Mouse (Mus musculus): ENCODE data around the gene St6galnac3. TPM values are rescaled to one million over a fixed set of nuclear protein-coding genes. Genes with fewer than 3 reads are reported as not detected.

St6galnac3 gene
- total and polyA plus RNA-seq, 2 experiments from 2014 or later, result 6.9 to 16.6 TPM

DNA sequence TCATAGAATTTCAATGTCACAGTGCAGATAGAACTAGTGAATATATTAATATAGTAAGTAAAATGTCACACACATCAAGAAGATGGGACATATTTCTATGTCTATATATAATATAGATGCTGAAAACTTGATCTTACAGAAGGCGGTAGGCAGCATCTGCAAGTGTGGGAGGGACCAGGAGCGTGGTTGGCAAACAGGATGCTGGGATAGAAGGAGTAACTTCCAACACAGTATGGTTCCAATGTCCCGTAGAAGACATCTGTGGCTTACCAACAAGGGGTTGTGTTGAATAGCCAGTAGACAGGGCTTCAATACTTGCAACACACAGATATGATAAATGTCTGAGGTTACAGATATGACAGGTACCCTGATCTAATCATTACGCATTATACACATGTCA is 435.0 kb downstream of the St6galnac3 start:
- H3K9me3 ChIP-seq (ENCODE audit: low read length), result no peaks in the 10 kb centered on the region
- no peak overlapping the region for H3K4me3 ChIP-seq (ENCODE audit: low read depth, low read length)
- 87% methylated on average over 4 of the region's 4 CpGs for WGBS
- no peak for TF ChIP-seq CTCF (IDR thresholded peaks at IDR 0.05; ENCODE audit: low read depth)
- H3K9ac ChIP-seq, result no peak overlapping the region
- no peak overlapping the region for H3K4me2 ChIP-seq (ENCODE audit: low read depth)
- no peaks in the 10 kb centered on the region for H3K4me1 ChIP-seq (ENCODE audit: insufficient read depth)
- H3K27ac ChIP-seq (ENCODE audit: low read depth, low read length), result no peak overlapping the region
- H3K36me3 ChIP-seq (ENCODE audit: insufficient read depth), result no peaks in the 10 kb centered on the region
- ATAC-seq (no peak), DNase-seq (no peak)
- H3K27me3 ChIP-seq (ENCODE audit: insufficient read depth, low read length), result no peaks in the 10 kb centered on the region

DNA sequence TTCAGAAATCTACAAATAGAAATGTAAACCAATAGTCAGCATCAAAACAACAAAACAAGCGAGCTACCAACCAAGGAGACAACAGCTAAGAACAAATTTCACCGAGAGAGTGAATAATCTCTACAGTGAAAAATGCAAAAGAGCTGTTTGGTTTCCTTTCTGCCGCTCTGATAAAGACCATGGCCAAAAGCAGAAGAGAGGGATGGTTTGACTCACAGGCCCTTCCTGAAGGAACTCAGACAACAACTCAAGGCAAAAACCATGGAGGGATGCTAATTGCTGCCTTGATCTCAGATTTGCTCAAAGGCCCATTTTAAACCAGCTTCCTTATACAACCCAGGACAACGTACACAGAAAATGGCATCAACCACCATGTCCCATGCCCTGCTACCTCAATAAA is 437.4 kb downstream of the St6galnac3 start:
- 89% methylated on average over 4 of the region's 4 CpGs for WGBS
- H3K4me3 ChIP-seq (ENCODE audit: low read depth, low read length), result no peak overlapping the region
- H3K4me2 ChIP-seq (ENCODE audit: low read depth), result no peak overlapping the region
- H3K9me3 ChIP-seq (ENCODE audit: low read length), result no peaks in the 10 kb centered on the region
- H3K4me1 ChIP-seq (ENCODE audit: insufficient read depth), result no peaks in the 10 kb centered on the region
- H3K27me3 ChIP-seq (ENCODE audit: insufficient read depth, low read length), result no peaks in the 10 kb centered on the region
- TF ChIP-seq CTCF (IDR thresholded peaks at IDR 0.05; ENCODE audit: low read depth), result no peak
- H3K36me3 ChIP-seq (ENCODE audit: insufficient read depth), result no peaks in the 10 kb centered on the region
- ATAC-seq, result no peak
- DNase-seq, result no peak
- no peak overlapping the region for H3K27ac ChIP-seq (ENCODE audit: low read depth, low read length)
- no peak overlapping the region for H3K9ac ChIP-seq

DNA sequence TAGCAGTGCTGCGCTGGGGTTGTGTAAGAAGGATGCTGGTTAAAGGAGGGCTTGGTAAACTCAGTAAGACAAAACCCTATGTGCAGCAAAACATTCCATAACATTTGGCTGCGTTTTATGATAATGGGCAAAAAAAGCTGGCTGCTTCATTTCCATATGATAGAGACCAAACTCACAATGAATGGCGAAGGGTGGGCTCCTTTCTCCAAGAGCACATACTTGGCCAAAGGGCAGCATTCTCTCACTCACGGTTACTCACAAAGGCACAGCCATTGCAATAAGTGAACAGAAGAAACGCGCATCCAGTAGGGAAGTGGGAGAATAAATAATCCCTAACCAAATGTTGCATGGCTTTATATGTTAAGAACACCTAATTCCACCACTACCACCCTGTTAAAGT is 437.9 kb downstream of the St6galnac3 start:
- 65% methylated on average over 6 of the region's 6 CpGs for WGBS
- Histone ChIP-seq H3K9ac (no peak overlapping the region), H3K27me3 (ENCODE audit: insufficient read depth, low read length) (no peaks in the 10 kb centered on the region), H3K27ac (ENCODE audit: low read depth, low read length) (no peak overlapping the region), H3K36me3 (ENCODE audit: insufficient read depth) (no peaks in the 10 kb centered on the region), H3K4me1 (ENCODE audit: insufficient read depth) (no peaks in the 10 kb centered on the region), H3K9me3 (ENCODE audit: low read length) (no peaks in the 10 kb centered on the region), H3K4me3 (ENCODE audit: low read depth, low read length) (no peak overlapping the region), H3K4me2 (ENCODE audit: low read depth) (no peak overlapping the region)
- no peak for TF ChIP-seq CTCF (IDR thresholded peaks at IDR 0.05; ENCODE audit: low read depth)
- DNase-seq (no peak), ATAC-seq (no peak)

DNA sequence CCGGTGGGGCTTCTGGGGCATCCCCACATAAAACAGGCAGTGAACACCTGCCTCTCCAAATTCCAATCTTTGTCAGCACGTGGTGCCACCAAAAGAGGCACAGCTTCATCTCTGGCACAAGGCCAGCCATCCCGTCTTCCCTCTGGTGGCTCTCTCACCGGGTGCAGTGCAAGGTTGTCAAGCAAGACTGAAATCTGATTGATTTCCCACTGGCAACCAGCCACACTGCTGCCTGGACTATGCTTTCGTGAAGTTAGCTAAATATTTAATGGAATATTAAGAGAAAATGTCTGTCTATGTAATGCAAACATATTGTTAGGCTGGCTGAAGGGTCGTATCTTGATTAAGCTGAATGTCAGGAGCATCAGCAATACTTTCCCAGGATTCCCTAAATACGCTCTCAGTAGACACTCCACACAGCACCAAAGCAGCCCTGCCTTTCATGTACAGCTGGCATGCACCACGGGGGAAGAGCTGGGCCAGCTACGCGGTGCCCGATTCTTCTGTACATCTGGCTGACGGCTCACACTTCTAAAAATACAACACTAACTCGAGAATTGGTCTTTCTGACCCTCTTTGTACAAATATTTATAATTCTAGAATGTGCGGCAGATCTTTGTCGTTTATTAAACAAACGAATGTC is 442.7 kb downstream of the St6galnac3 start:
- Histone ChIP-seq H3K27me3 (ENCODE audit: insufficient read depth, low read length) (no peaks in the 10 kb centered on the region), H3K4me3 (ENCODE audit: low read depth, low read length) (no peak overlapping the region), H3K4me1 (ENCODE audit: insufficient read depth) (peaks cover 5% of the 10 kb centered on the region), H3K9me3 (ENCODE audit: low read length) (no peaks in the 10 kb centered on the region), H3K27ac (ENCODE audit: low read depth, low read length) (no peak overlapping the region), H3K9ac (no peak overlapping the region), H3K4me2 (ENCODE audit: low read depth) (no peak overlapping the region), H3K36me3 (ENCODE audit: insufficient read depth) (no peaks in the 10 kb centered on the region)
- ATAC-seq (peak; percentile 53), DNase-seq (peak; percentile 52)
- TF ChIP-seq CTCF (IDR thresholded peaks at IDR 0.05; ENCODE audit: low read depth), result 0 out of 2 replicates have a peak, but pooled peaks have one; percentile 11
- 35% methylated on average over 16 of the region's 16 CpGs for WGBS

DNA sequence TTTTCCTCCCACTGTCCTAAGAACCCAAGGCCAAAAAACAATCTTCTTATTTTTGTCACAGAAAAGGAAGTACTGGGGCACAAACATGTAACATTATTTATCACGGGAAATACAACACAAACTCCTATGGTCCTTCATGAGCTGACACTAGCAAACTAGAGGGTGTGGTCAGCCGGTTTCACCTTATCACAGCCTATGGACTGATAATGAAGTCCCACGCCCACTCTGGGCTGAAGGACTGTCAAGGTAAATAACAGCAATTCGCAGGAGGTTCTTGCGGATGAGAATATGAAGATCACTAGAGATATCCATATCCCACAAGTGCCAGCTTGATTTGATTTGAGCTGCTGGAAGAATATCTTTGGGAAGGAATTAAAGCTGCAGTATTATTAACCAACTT is 446.7 kb downstream of the St6galnac3 start:
- Histone ChIP-seq H3K4me1 (ENCODE audit: insufficient read depth) (peaks cover 15% of the 10 kb centered on the region), H3K9ac (no peak overlapping the region), H3K9me3 (ENCODE audit: low read length) (no peaks in the 10 kb centered on the region), H3K4me2 (ENCODE audit: low read depth) (no peak overlapping the region), H3K36me3 (ENCODE audit: insufficient read depth) (no peaks in the 10 kb centered on the region), H3K27ac (ENCODE audit: low read depth, low read length) (0 out of 2 replicates have a peak overlapping the region, but pooled peaks have one; percentile 15), H3K4me3 (ENCODE audit: low read depth, low read length) (no peak overlapping the region), H3K27me3 (ENCODE audit: insufficient read depth, low read length) (no peaks in the 10 kb centered on the region)
- TF ChIP-seq CTCF (IDR thresholded peaks at IDR 0.05; ENCODE audit: low read depth), result no peak
- ATAC-seq (no peak), DNase-seq (no peak)
- 79% methylated on average over 5 of the region's 5 CpGs for WGBS

DNA sequence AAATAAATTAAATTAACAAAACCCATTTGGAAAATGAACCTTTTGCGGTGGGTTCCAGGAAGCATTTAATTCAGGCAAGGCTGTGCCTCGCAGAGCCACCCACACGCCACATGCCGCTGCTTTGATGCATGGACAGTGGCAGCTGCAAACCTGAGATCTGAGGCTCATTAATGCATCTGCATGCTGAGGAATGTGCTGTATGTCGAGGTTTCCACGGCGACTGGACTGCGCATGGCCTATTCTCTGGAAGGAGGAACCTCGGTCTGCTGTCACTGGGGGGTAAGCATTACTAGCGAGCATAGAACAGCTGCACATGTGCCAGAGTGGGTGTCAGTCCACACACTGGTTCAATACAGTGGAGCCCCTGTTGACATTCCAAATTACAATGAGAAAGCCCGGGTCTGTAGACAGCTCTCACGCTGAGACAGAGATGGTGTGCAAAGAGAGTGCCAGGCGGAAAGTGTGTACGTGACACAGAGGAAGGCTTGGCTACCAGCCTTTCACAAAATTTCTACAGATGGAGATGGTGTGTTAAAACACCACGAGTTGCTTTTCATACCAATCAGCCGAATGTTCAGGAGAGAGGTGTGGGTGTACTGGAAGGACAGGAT is 447.5 kb downstream of the St6galnac3 start:
- H3K9ac ChIP-seq, result 0 out of 2 replicates have a peak overlapping the region, but pooled peaks have one; percentile 29
- TF ChIP-seq CTCF (IDR thresholded peaks at IDR 0.05; ENCODE audit: low read depth), result no peak
- H3K4me2 ChIP-seq (ENCODE audit: low read depth), result peak overlapping the region; percentile 18
- H3K27ac ChIP-seq (ENCODE audit: low read depth, low read length), result peak overlapping the region; percentile 15; the same call in 1 of the 2 replicates
- peaks cover 15% of the 10 kb centered on the region for H3K4me1 ChIP-seq (ENCODE audit: insufficient read depth)
- WGBS, result 5% methylated on average over 16 of the region's 16 CpGs
- H3K4me3 ChIP-seq (ENCODE audit: low read depth, low read length), result no peak overlapping the region
- no peaks in the 10 kb centered on the region for H3K27me3 ChIP-seq (ENCODE audit: insufficient read depth, low read length)
- no peaks in the 10 kb centered on the region for H3K36me3 ChIP-seq (ENCODE audit: insufficient read depth)
- H3K9me3 ChIP-seq (ENCODE audit: low read length), result no peaks in the 10 kb centered on the region
- ATAC-seq (peak; percentile 78), DNase-seq (peak; percentile 56)

DNA sequence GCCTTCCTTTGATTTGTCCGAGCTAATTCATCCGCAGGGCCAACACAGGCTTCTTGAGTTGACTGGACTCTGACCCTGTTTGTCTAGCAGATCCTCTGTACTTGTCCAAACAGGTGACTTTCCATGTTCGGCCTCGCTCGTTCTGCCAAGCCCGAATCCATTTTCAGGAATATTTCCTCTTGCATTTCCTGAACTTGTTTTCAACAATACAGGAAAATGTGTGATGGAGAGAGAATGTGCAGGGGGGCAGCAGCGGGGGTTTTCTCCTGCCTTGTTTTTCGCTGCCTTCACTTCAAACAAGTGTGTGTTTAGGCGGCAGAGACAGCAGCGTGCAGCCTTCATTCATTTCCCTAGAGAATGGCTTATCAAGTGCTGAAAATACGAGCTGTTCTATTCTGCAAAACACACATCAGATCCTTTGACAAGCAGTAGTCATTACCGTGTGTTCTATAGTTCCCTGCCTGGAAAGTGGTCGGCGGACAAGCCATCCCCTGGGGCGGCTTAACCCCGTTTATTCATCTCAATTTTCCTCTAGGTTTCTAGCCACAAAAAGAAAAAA is 448.1 kb downstream of the St6galnac3 start:
- H3K36me3 ChIP-seq (ENCODE audit: insufficient read depth), result no peaks in the 10 kb centered on the region
- WGBS, result 14% methylated on average over 16 of the region's 16 CpGs
- ATAC-seq, result peak; percentile 46; the same call in 1 of the 2 replicates
- TF ChIP-seq CTCF (IDR thresholded peaks at IDR 0.05; ENCODE audit: low read depth), result no peak
- H3K4me2 ChIP-seq (ENCODE audit: low read depth), result peak overlapping the region; percentile 18
- no peak overlapping the region for H3K9ac ChIP-seq
- peaks cover 15% of the 10 kb centered on the region for H3K4me1 ChIP-seq (ENCODE audit: insufficient read depth)
- peak overlapping the region; percentile 15; the same call in 1 of the 2 replicates for H3K27ac ChIP-seq (ENCODE audit: low read depth, low read length)
- H3K4me3 ChIP-seq (ENCODE audit: low read depth, low read length), result no peak overlapping the region
- H3K9me3 ChIP-seq (ENCODE audit: low read length), result no peaks in the 10 kb centered on the region
- peak; percentile 39 for DNase-seq
- no peaks in the 10 kb centered on the region for H3K27me3 ChIP-seq (ENCODE audit: insufficient read depth, low read length)
